Comparison of ENCODE assay signal across 31 mouse cellular contexts in genomic region chr8:34290670-34291069, GRCm38 (mm10).
"Had no signal": no experiment of that assay in that cellular context is flagged by ENCODE, and none has a peak within 500 bp of the region (broad histone marks: within the 10 kb centered on the region; RNA-seq: fewer than 3 reads in every experiment).

No protein-coding gene starts in this region.

- H3K27ac ChIP-seq: limb, embryonic 10.5 days; limb, embryonic 12.5 days; limb, embryonic 13.5 days; limb, embryonic 15.5 days; liver, embryonic 12.5 days; liver, embryonic 13.5 days; liver, embryonic 14.5 days; liver, embryonic 15.5 days; lung, embryonic 15.5 days; macrophage; midbrain, embryonic 10.5 days; midbrain, embryonic 12.5 days; midbrain, embryonic 13.5 days; midbrain, embryonic 15.5 days; neural tube, embryonic 12.5 days; neural tube, embryonic 13.5 days had no signal

- DNase-seq: left cerebral cortex, postnatal 4 days; liver; liver, embryonic 13.5 days; liver, postnatal 0 days; lung, adult 2 months; lung, embryonic 14.5 days; lung, postnatal 10 days; lung, postnatal 14 days; lung, postnatal 36 days; lung, postnatal 4 days; midbrain, embryonic 14.5 days had no signal

- H3K36me3 ChIP-seq: limb, embryonic 10.5 days; limb, embryonic 12.5 days; limb, embryonic 13.5 days; limb, embryonic 15.5 days; liver, embryonic 12.5 days; liver, embryonic 13.5 days; liver, embryonic 15.5 days; lung, embryonic 15.5 days; midbrain, embryonic 10.5 days; midbrain, embryonic 12.5 days; midbrain, embryonic 13.5 days; midbrain, embryonic 15.5 days; neural tube, embryonic 12.5 days; neural tube, embryonic 13.5 days had no signal

- H3K9ac ChIP-seq: limb, embryonic 12.5 days; limb, embryonic 13.5 days; limb, embryonic 15.5 days; liver, embryonic 12.5 days; liver, embryonic 13.5 days; liver, embryonic 14.5 days; liver, embryonic 15.5 days; liver, postnatal 0 days; lung, embryonic 14.5 days; lung, embryonic 15.5 days; midbrain, embryonic 12.5 days; midbrain, embryonic 13.5 days; midbrain, embryonic 15.5 days; neural tube, embryonic 12.5 days; neural tube, embryonic 13.5 days had no signal

- H3K4me2 ChIP-seq: limb, embryonic 12.5 days; limb, embryonic 13.5 days; limb, embryonic 15.5 days; liver, embryonic 11.5 days; liver, embryonic 12.5 days; liver, embryonic 13.5 days; liver, embryonic 15.5 days; lung, embryonic 14.5 days; lung, embryonic 15.5 days; midbrain, embryonic 11.5 days; midbrain, embryonic 12.5 days; midbrain, embryonic 13.5 days; midbrain, embryonic 15.5 days; neural tube, embryonic 12.5 days; neural tube, embryonic 13.5 days had no signal

- H3K9me3 ChIP-seq: limb, embryonic 10.5 days; liver, embryonic 12.5 days; liver, embryonic 15.5 days; lung, embryonic 15.5 days had no signal

- H3K4me1 ChIP-seq: limb, embryonic 10.5 days; limb, embryonic 12.5 days; limb, embryonic 13.5 days; limb, embryonic 15.5 days; liver, embryonic 12.5 days; liver, embryonic 13.5 days; liver, embryonic 15.5 days; midbrain, embryonic 10.5 days; midbrain, embryonic 12.5 days; midbrain, embryonic 13.5 days; midbrain, embryonic 15.5 days; neural tube, embryonic 12.5 days; neural tube, embryonic 13.5 days had no signal

- H3K27me3 ChIP-seq: limb, embryonic 12.5 days; limb, embryonic 13.5 days; limb, embryonic 15.5 days; liver, embryonic 12.5 days; liver, embryonic 13.5 days; liver, embryonic 15.5 days; lung, embryonic 15.5 days; megakaryocyte, embryonic 14.5 days; midbrain, embryonic 12.5 days; midbrain, embryonic 13.5 days; midbrain, embryonic 15.5 days; neural tube, embryonic 12.5 days; neural tube, embryonic 13.5 days had no signal

- H3K4me3 ChIP-seq: limb, embryonic 10.5 days; limb, embryonic 12.5 days; limb, embryonic 13.5 days; limb, embryonic 15.5 days; liver, embryonic 12.5 days; liver, embryonic 13.5 days; liver, embryonic 15.5 days; lung, embryonic 15.5 days; megakaryocyte, embryonic 14.5 days; midbrain, embryonic 10.5 days; midbrain, embryonic 12.5 days; midbrain, embryonic 13.5 days; midbrain, embryonic 15.5 days; myocyte; neural tube, embryonic 12.5 days; neural tube, embryonic 13.5 days had no signal

- ATAC-seq: liver, embryonic 12.5 days; liver, postnatal 0 days; midbrain, embryonic 13.5 days; midbrain, embryonic 15.5 days; midbrain, embryonic 16.5 days had no signal
